Mouse (Mus musculus): Measurements from ENCODE around the gene Szt2. TPM values are rescaled to one million over a fixed set of nuclear protein-coding genes. Genes with fewer than 3 reads are reported as not detected.

The Szt2 gene
- polyA plus RNA-seq (2012; rRNA removed): 40.2 and 41.3 TPM in 2 replicates

DNA sequence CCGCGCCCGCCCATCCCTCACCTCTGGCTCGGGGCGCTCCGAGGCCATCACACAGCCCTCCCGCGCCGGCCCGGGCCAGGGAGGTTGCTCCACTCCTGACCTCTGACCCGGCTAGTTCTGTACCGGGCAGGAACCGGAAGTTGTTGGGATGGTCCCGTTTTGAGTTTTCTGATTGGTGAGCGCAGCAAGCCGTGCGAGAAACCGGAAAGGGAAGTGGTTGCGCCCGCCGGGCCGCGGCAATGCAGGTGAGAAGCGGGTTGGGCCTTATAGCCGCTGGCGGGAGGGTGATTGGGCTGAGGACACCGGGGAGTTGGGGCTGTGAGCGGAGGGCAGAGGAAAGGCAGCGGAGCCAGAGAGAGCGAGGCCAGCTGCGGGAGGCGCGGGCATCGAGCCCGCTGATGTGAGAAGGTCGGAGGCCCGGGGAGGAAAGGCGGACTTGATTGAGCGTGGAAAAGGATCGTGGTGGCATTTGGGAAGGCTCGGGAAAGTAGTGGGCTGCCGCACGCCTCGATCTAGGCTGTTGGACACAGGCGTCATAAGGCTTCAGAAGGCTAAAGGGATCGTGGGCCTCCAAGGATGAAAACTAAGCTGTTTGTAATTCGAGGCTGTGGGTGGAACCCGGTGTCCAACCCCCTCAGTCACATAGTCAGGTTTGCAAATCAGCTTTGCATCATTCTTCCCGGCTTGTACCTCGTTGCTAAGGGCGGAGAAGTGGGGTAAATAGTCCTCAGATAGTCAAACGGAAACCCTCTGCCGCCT is at the start of gene Szt2, which contains the start of gene Med8:
Szt2 (minus strand) TSS at position 132 of the 759 bp plus-strand sequence.
Med8 (plus strand) TSS at position 196 of the 759 bp plus-strand sequence.
- peak; percentile 86 to 93 for DNase-seq (ENCODE audit: extremely low spot score in 1 of 2, low spot score in 1 of 2)

DNA sequence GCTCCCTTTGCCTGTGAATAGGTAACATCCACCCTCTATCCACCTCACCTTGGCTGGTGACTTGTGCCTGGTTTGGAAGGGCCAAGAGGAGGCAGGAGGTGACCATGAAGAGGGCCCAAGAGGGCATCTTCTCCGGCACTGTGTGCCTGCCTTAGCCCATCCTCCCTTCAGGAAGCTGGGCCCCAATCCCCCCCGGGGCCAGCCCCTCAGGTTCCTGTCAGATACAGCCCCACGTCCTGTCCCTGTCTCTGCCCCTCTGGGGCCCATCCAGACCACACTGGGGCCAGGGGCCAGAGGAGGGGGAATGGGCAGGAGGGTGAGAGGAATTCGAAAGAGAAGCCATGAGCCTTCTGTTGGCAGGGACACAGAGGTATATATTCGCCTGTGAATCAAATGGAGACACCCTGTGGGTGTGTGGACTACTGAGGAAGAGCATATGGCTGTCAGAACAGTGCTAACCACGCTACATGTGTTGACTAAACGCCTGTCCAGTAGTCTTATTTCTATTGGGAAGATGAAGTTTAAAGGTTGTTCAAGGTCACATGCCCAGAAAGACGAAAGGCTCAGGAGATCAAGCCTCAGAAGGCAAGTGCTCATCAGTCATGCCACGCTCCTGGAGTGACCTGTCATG is 48.4 kb upstream of the Szt2 start, which contains the start of gene Mpl:
Mpl (minus strand) TSS at position 169 of the 631 bp plus-strand sequence.
- DNase-seq (ENCODE audit: extremely low spot score in 1 of 2, low spot score in 1 of 2): peak in 1 of 2 experiments; percentile 45

DNA sequence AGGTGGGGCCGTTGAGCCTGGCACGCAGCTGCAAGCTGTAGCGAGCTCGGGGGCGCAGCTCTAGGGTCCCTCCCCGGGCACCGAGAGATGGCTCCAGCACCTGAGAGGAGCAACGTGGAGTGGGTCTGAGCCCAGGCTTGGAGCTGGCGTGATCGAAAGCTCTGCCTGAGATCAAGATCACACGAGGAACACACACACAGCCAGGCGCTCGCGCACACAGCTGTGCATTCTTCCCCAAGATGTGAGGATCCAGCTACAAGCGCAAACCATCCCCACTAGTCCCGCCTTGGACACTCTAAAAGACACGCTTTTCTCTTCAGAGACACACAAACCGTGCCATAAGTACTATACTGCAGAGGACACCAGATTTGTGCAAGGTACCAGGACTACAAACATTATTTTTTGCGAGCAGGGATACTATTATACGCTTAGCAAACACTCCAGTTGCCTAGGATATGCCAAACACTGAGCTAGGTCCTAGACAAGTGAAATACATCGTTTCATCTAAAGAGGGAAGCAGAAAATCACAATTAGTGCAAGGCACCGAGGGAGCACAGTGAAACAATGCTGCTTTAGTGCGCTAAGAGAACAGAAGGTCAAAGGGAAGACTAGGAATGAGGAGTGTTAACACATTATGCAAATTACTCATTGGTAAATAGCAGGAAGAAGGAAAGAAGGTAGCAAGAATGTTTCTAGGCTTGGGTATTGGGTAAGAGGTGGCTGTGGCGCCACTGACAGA is 37.5 kb upstream of the Szt2 start:
- no peak for DNase-seq (ENCODE audit: extremely low spot score in 1 of 2, low spot score in 1 of 2)

DNA sequence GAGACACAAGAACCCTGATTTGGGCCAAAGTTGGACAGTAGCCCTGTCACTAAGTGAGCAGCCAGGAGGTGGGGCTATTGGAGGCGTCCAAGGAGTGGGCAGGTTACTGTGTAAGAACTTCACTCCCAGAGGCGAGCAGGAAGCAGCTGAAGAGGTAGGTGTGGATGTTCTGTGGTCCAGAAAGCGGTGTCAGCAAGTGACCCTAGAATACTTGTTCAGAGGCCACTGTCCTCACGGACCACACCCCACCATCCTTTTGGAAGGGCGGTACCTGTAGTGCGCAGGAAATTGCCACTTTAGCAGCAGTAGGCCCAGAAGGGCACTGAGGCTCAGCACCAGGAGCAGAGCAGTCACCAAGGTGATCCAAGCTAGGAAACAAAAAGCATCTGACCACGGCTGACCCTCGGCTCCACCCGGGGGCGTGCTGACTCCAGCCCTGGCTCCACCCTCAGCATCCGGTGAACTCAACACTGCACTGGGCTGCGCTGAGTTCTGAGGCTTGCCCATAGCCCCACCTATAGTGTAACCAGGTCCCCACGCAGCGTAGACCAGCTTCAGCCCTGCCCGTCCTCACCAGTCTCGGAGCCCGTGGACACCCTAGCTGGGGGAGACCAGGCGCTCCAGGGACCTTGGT is 36.8 kb upstream of the Szt2 start:
- peak in 1 of 2 experiments; percentile 33 for DNase-seq (ENCODE audit: extremely low spot score in 1 of 2, low spot score in 1 of 2)

DNA sequence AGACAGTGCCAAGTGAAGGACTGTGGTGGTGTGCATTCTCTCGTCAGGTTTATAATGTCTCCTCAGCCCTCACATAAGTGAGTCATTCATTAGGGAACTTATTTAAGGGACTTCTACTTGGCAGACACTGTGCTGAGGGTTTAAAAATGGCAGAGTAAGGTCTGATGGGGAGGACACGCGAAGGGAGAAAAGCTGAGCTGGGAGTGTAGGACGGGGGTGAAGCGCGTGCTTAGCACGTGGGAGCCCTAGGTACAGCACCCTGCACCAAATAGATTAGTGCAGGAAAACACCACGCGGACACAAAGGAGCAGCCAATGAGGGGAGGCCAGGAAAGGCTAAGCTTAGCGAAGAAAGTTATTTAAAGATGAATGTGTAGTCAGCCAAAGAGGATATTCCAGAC is 36.0 kb upstream of the Szt2 start:
- DNase-seq (ENCODE audit: extremely low spot score in 1 of 2, low spot score in 1 of 2): peak in 1 of 2 experiments; percentile 41

DNA sequence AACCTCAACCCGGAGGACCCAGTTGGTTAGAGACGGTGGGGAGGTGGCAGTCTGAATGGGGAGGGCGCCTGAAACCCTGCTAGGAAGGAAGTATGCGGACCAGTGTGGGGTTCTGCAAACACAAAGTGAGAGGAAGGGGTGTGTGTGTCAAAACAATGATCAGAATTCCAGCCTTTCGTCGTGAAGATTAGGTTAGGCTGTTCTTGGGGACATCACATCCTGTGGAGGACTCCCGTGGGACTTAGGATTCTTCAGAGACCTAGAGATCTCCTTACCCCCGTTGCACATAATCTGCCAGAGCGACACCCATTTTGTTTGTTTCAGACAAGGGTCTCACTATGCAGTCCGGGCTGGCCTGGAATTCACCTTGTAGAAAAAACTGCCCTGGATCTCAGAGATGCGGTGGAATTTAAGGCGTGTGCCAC is 28.8 kb upstream of the Szt2 start:
- no peak for DNase-seq (ENCODE audit: extremely low spot score in 1 of 2, low spot score in 1 of 2)

DNA sequence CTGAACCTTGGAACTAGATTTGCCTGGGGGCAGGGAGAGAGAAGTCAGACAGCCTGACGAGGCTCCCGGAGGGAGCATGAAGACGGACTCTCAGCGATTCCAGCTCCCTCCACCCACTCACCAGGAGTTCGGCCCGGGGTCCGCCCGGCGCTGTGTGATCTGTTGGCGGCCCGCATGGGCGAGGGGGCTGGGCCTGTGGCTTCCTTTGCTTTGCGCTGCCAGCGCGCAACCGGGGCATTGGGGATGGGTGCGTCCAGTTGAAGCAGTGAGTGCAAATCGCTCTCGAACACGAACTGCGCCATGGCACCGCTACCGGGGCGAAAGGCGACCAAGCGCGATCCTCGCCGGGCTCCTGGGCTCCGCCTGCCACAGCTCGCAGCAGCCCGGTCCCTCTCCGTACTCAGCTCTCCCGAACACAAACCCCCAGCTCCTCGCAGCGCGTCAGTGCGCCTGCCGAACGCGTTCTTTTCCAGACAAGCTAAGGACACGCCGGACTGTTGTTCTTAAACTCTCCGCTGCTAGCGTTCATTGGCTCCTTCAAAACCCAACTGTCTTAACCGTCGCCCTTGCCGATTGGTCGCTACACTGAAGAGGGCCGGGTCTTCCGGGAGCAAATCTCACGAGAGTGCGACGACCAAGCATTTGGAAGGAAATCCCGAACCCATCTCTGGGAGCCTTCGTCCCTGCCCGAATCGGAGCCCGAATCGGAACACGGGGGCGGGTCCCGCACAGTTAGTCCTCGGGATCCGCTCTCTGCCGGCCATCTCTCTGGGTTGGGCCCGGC is 27.9 kb upstream of the Szt2 start, which contains the start of gene Cdc20:
Cdc20 (minus strand) TSS at position 533 of the 784 bp plus-strand sequence.
- DNase-seq (ENCODE audit: extremely low spot score in 1 of 2, low spot score in 1 of 2): peak; percentile 87 to 91

DNA sequence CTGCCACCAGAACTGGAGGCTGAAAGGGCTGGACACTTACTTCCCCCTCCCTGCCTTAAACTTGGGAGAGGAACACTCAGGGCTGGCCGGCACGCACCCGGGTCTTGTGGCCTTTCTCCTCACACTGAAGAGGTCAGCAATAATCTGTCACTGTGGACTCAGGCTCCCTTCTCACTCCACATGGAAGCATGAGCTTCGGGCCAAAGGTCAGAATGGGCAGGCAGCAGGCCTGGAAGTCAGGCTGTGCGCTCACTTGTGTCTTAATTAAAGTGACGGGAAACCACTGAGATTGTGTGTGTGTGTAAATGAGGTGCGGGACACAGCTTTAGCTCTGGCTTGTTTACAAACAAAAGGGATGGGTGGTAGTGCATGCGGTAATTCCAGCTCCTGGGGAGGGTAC is 23.3 kb upstream of the Szt2 start:
- DNase-seq (ENCODE audit: extremely low spot score in 1 of 2, low spot score in 1 of 2): no peak

DNA sequence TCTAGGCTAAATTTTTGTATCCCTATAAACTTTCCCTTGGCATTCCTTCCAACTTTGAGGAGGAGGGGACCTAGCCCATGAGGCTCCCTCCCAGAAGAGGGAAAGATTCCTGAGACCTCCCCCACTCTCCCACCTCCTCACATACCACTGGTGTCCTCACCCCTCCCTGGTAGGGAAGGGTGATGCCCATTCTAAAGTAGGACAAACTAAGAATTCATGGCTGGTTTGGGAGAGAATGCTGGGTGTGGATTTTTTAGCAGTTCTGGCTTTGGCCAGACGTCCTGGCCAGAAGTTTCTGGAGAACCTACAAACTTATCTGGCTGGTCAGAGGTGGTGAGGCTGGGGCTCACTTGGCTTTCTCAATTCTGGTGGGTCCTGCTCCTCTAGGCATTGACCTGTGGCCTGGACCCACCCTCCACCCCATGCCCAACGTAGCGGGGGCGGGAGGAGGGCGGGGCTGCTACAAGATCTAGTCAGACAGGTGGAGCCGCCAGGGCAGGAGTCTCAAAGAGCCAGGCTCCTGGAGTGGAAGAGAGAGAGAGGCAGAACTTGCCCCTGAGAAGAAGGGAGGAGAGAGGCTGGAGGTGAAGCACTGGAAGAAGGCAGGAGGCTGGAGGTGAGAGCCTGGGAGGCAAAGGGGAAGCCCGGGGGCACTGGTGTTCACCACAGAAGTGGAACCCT is 20.3 kb upstream of the Szt2 start:
- no peak for DNase-seq (ENCODE audit: extremely low spot score in 1 of 2, low spot score in 1 of 2)

DNA sequence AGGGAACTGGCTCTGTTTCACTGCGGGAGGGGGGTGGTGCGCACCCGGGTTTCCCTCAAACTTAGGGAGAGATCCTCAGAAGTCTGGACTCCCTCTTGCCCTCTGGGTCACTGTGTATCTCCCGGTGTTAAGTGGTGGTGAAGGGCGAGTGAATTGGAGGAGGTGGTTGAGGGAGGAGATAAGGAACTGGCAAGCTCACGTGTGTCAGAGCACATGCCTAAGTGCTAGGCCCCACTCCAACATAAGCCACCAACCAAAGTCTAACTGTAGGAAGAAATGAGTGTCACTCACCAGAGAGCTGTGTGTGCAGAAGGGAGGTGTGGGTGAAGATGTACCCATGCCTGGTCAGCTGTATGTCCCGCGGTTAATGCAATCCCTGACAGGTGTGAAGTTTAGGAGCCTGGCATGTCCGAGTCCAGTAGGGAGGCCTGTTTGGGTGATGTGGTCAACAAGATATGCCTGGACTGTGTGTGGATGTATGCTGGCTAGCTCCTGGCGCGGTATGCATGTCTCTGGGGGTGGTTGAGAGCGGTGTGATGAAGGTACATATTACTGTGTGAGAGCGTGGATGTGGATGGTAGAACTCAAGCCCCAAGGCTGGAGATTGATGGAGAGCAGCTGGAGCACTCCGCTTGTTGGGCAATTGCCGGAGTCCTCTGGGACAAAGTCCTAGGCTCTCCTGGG is 19.6 kb upstream of the Szt2 start:
- no peak for DNase-seq (ENCODE audit: extremely low spot score in 1 of 2, low spot score in 1 of 2)

DNA sequence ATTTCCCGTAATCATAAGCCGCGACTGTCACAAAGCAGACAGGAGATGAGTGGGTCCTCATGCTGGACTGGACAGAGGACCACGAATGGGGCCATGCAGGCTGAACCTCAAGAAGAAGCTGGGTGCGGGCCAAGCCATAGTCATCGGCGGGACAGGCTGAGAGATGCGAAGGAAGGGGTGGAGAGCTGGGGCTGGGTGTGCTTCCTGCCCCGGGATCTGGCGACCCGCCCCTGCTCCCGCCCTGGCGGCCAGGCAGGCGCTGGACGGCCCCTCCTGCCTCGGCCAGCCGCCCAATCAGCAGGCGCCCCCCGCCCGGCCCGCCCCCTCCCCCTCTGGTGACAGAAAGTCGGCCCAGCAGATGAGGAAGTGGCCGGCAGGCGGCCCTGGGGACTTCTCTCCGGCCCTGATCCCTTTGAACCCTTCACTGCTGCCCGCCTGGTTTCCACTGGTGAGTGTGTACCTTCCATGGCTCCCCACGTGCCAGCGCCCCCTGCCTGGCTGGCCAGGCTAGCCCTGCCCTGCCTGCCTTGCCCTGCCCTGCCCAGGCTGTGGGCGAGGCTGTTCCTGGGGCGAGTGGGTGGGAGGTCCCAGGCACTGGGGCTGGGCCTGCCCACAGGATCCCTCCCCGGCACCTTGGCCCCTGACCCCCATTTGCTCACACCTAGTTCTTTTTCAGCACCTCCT is 18.8 kb upstream of the Szt2 start, which contains the start of gene Elovl1:
Elovl1 (plus strand) TSS at position 326 of the 684 bp plus-strand sequence.
- peak in 1 of 2 experiments; percentile 66 for DNase-seq (ENCODE audit: extremely low spot score in 1 of 2, low spot score in 1 of 2)

DNA sequence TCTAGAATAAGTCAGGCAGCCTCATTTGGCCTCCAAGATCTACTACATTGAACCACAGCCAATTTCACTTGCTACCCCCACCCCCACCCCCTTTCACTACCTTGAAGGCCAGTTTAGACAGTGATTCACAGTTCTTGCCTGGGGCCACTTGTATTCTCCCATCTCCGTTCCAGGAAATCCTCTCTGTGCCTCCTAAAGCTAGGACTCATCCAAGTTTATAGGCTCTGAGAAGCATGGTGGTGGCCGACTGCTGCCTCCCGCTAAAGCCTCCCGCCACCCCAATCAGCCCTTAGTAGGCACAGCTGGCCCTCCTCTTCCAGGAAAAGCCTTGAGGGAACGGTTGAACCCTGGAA is 18.3 kb upstream of the Szt2 start:
- no peak for DNase-seq (ENCODE audit: extremely low spot score in 1 of 2, low spot score in 1 of 2)

DNA sequence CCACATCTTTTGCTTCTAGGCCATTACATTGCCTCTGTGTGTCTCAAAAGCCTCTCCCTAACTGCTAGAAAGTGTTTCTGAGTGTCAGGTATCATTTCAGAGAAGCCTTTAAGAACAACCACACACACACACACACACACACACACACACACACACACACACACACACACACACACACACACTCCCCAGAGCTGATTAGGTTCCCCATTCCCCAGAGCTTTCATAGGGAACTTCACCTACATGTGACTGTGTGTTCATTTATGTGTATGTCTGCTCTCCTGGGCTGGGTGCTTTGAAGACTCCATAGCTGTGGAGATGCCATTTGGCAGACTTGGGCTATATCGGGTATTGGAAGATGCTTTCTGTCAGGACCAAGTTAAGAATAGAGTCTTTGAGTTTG is 16.3 kb upstream of the Szt2 start:
- DNase-seq (ENCODE audit: extremely low spot score in 1 of 2, low spot score in 1 of 2): no peak

DNA sequence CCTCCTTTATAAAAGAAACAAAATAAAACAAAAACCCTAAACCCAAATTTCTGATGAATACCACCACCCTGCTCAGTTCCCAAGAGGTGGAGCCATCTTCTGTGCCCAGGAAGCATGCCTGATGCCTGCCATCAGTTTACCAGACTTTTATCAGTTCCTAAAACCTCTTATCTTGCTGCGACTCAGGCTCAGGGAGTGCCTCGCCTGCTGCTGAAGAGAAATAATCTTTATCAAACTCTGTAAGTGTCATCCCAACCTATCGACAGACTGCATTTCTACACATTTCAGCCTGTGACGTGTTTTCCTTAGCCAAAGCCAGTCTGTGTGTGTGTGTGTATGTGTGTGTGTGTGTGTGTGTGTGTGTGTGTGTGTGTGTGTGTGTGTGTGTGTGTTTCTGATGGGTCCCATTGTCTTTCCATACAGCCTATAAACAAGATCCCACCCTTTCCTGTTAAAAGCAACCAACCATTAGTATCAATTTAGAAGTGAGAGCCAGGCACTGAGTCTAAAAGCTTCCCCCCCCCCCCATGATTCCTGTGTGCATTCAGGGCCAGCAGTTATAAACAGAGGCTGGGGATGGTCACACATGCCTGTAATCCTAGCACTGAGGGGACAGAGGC is 15.6 kb upstream of the Szt2 start:
- DNase-seq (ENCODE audit: extremely low spot score in 1 of 2, low spot score in 1 of 2): no peak

DNA sequence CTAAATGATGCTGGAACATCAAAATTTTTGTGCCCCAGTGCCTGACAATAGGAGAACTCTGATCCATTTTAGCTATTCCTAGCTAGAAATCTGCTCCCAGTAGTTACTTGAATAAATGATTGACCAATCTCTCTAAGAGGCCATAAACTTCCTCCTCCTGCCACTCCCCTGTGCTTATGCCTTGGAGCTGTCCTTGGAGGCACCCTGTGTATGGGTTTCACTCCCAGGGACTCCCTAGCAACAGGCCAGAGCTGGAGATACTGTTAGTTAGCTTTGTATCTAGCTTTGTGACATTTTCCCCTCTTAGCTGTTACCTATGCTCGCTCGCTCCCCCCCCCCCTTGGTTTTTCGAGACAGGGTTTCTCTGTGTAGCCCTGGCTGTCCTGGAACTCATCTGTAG is 12.3 kb upstream of the Szt2 start:
- no peak for DNase-seq (ENCODE audit: extremely low spot score in 1 of 2, low spot score in 1 of 2)

DNA sequence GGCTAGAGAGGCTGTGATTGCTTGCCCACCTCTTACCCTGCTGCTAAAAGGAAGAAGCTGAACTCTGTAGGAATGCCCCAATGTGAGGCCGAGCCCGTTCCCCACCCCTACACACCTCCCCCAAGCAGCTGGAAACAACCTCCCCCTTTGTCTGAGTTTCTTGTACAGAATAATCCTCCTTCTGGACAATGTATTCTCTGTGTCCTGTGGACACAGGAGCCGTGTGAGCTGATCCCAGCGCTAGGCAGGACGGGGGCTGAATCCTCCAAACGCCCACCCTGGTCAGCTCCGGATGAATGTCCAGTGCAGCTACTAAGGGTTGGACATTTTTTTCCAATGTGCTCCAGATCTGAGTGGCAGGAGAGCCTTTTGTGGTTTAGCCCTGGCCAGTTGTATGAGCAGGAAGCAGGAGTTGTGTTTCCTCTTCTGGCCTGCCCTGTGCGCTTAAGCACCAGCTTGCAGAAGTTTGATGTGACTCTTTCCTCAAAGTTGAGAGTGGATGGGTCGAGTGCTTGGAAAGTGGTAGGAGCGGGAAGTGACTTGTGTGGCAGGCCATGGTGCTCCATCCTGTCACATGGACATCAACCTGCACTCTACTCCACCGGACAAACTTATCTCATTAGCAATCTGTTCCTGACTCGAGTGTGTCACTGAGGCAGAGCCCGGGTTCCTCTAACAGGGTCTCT is 8.2 kb upstream of the Szt2 start:
- DNase-seq (ENCODE audit: extremely low spot score in 1 of 2, low spot score in 1 of 2): no peak

DNA sequence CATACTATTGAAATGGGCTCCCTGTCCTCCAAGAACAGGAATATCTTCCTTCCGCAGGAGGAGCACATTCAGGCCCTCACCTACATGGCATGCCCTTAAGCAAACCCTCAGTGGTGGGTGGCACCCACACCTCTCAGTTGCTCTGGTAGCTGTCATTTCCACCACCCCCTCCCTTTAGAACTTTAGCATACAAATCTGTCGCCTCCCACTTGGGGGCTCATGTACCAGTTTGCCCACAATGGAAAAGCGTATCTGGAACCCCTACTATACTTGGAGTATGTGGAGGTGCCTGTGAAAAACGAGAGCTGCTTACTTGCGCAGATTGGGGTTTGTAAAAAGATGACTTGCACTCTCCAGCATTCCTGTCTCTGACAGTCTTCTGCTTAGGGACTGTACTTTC is 7.3 kb upstream of the Szt2 start:
- peak in 1 of 2 experiments; percentile 48 for DNase-seq (ENCODE audit: extremely low spot score in 1 of 2, low spot score in 1 of 2)
